Mouse (Mus musculus) neural tube, embryonic 11.5 days (tissue): Measurements from ENCODE around the gene Clspn. TPM values are rescaled to one million over a fixed set of nuclear protein-coding genes. Genes with fewer than 3 reads are reported as not detected.

Experiments used
- ATAC-seq: fragments of 200-750 bp; cut with Nextera tagmentation; 2 replicates; pipeline ENCODE4 v1.8.0; 2017; ENCODE audit warnings: moderate number of reproducible peaks, mild to moderate bottlenecking, moderate TSS enrichment, moderate library complexity; ENCODE audit not compliant: insufficient read depth, low FRiP score, low TSS enrichment
- DNase-seq: peaks from one replicate; pipeline ENCODE4 v3.0.0-alpha.2; 2015; ENCODE audit warnings: low spot score
- H3K27ac ChIP-seq: fragments of 300-500 bp; sonication (generic); 2 replicates; pipeline ENCODE4 v1.5.1; 2014; ENCODE audit warnings: low read depth, mild to moderate bottlenecking, low read length
- H3K27me3 ChIP-seq: fragments of 300-500 bp; sonication (generic); 2 replicates; pipeline ENCODE4 v1.6.1; 2014; ENCODE audit warnings: mild to moderate bottlenecking, low read length, mixed read lengths; ENCODE audit not compliant: control insufficient read depth, insufficient read depth
- H3K36me3 ChIP-seq: fragments of 300-500 bp; sonication (generic); 2 replicates; pipeline ENCODE4 v1.6.1; 2014; ENCODE audit warnings: mild to moderate bottlenecking, low read length, moderate library complexity, mixed read lengths; ENCODE audit not compliant: control insufficient read depth, insufficient read depth
- H3K4me1 ChIP-seq: fragments of 300-500 bp; sonication (generic); 2 replicates; pipeline ENCODE4 v1.6.1; 2014; ENCODE audit warnings: low read length, mixed read lengths; ENCODE audit not compliant: control insufficient read depth, insufficient read depth
- H3K4me2 ChIP-seq: fragments of 300-500 bp; sonication (generic); 2 replicates; pipeline ENCODE4 v1.6.1; 2014; ENCODE audit warnings: low read depth, mild to moderate bottlenecking, moderate library complexity
- H3K4me3 ChIP-seq: fragments of 300-500 bp; sonication (generic); 2 replicates; pipeline ENCODE4 v1.5.1; 2014; ENCODE audit warnings: low read depth, low read length
- H3K9ac ChIP-seq: fragments of 300-500 bp; sonication (generic); 2 replicates; pipeline ENCODE4 v1.6.1; 2014; ENCODE audit warnings: mild to moderate bottlenecking, low read length
- H3K9me3 ChIP-seq: fragments of 300-500 bp; sonication (generic); 2 replicates; pipeline ENCODE4 v1.6.1; 2016; ENCODE audit warnings: low read length; ENCODE audit not compliant: control insufficient read depth
- whole genome bisulfite sequencing: fragments of 180-500 bp; shearing (Covaris S2); extraction: QIAGEN DNeasy Blood & Tissue Kit; methylation state at CpG from one replicate; pipeline ENCODE4 v1.1.7; 2014; 5-methylcytosine and 5-hydroxymethylcytosine counted together
- polyA plus RNA-seq: library from polyadenylated mRNA; unstranded; fragments of >200 nt; fragmentation: Nextera tagmentation; extraction: Ambion mirVana; gene quantifications from 2 replicates; pipeline ENCODE4 v1.2.1, GENCODE M21; 2014

The Clspn gene
- 37.9 and 43.6 TPM in 2 replicates for polyA plus RNA-seq

DNA sequence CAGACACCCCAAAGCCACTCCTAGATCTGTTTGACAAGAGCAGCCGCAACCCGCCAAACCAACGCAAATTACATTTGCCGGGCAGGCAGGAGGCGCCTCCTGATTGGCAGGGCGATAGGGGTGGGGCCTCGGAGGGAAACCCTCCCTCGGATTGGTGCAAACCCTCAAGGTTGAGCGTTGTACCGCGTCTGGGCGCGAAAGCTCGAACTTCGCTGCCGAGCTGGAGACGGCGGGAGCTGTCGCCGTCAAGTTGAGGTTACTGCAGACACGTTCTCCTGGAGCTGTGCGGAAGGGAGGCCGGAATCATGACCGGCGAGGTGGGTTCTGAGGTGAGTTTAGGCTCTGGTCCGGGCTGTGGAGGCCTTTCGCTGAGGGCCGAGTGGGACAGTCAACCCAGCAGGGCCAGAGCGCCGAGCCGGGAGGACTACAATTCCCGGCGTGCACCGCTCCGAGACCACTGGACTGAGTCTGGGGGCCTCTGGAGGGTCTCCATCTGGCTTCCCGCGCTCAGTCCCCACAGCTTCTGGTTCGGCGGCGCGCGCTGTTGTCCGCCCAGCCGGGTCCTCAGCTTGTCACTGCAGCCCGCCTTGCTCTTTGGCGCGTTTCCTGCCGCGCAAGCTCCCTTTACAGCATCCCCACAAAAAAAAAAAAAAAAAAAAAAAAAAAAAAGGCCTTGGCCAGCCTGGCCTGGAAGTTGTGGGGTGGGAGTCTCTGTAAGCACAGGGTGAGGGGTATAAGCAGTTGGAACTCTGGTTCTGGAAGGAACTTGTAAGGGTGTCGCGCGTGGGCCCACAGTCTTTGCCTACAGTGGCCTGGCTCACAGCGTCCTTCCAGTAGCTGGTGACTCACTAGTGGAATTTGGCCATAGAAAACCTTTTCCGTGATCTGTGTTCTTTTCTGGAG is at the start of gene Clspn:
Gene Clspn, plus strand, starts transcription at position 127 of the 903 bp plus-strand sequence.
- peak within 1 kb of the TSS; percentile 60 for H3K27ac ChIP-seq
- H3K9ac ChIP-seq: peak within 1 kb of the TSS; percentile 67
- peaks cover 3% of the 10 kb centered on the region for H3K36me3 ChIP-seq
- H3K27me3 ChIP-seq: no peaks in the 10 kb centered on the region
- ATAC-seq: peak; percentile 97
- no peaks in the 10 kb centered on the region for H3K4me1 ChIP-seq
- peak within 1 kb of the TSS; percentile 60 for H3K4me2 ChIP-seq
- under 1% methylated on average over 51 of the region's 54 CpGs for WGBS
- H3K9me3 ChIP-seq: no peaks in the 10 kb centered on the region
- peak; percentile 93 for DNase-seq
- peak within 1 kb of the TSS; percentile 71 for H3K4me3 ChIP-seq

DNA sequence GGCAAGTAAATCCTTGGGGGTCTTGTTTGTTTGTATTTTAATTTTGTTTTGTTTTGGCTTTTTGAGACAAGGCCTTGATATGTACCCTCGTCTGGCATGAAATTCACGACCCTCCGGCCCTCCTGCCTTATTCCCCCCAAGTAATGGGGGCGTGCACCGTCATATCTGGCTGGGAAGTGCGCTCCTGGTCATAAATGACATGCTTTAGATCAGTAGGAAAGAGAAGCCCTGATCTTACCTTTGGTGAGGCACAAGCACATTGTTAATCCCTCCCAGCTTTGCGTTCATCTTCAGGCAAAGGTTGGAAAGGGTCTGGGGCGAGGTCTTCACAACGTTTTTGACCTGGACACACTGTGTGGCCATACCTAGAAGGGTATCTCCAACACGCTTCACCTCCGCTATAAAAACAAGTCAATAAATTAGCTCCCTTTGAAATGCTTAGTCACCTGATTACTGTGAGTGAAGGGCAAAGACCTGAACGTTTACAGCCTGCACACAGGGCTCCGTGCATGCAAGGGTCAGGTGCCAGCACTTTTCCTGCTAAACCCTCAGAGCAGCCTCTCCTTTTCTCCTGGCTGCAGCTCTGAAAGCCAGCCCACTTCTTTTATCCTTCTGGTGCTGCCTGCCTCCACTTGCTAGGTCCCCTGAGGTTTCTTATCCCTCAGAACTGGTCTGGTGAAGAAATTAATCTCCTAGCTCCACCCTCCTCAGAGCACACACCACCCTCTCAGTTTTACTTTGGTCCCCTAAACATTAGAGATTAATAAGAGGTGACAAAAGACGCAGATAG is 48.4 kb upstream of the Clspn start:
- Histone ChIP-seq H3K27ac (no peak overlapping the region), H3K9me3 (no peaks in the 10 kb centered on the region), H3K4me2 (no peak overlapping the region), H3K9ac (no peak overlapping the region), H3K4me1 (no peaks in the 10 kb centered on the region), H3K27me3 (no peaks in the 10 kb centered on the region), H3K4me3 (no peak overlapping the region), H3K36me3 (no peaks in the 10 kb centered on the region; the same call in 1 of the 2 replicates)
- DNase-seq (no peak), ATAC-seq (no peak)
- WGBS: 75% methylated on average over 14 of the region's 14 CpGs

DNA sequence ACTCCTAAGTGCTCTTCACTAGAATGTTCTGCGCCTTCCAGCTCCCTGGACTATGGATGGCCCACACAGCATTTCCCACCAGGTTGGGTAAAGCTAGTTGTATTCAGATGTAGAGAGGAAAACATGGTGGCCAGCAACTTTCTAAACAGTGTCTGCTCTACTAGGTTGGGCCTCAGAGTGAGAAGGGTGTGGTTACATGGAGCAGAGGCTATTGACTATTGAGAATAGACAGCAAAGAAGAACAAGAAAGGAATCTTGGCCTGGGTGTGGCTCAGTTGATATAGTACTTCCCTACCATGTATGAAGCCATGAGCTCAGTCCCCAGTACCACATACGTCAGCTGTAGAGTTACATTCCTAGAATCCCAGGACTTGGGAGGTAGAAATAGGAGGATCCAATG is 47.7 kb upstream of the Clspn start:
- Histone ChIP-seq H3K4me1 (no peaks in the 10 kb centered on the region), H3K9ac (no peak overlapping the region), H3K4me2 (no peak overlapping the region), H3K4me3 (no peak overlapping the region), H3K27me3 (no peaks in the 10 kb centered on the region), H3K27ac (no peak overlapping the region), H3K9me3 (no peaks in the 10 kb centered on the region), H3K36me3 (no peaks in the 10 kb centered on the region; the same call in 1 of the 2 replicates)
- WGBS: 89% methylated on average over 2 of the region's 2 CpGs
- DNase-seq: no peak
- no peak for ATAC-seq

DNA sequence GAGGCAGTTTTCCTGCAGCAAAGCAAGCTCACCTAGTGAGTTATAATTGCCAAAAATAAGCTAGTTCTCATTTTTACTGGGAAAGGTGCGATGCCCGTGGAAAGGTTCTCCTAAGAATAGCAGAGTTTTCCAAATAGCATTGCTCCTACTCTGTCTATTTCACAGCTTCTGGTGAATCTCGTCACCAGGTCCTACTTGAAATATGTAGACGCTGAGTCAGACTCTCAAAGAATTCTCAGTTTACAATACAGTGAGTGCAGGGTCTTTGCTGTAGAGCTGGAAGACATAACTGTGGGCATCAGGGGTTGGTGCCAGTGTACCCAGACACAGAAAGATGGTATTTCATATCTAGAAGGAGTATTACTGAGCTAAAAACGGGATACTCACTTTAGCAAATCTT is 45.7 kb upstream of the Clspn start:
- Histone ChIP-seq H3K9me3 (no peaks in the 10 kb centered on the region), H3K36me3 (no peaks in the 10 kb centered on the region; the same call in 1 of the 2 replicates), H3K9ac (no peak overlapping the region), H3K4me2 (no peak overlapping the region), H3K27me3 (no peaks in the 10 kb centered on the region), H3K27ac (no peak overlapping the region), H3K4me1 (no peaks in the 10 kb centered on the region), H3K4me3 (no peak overlapping the region)
- no peak for DNase-seq
- 87% methylated on average over 5 of the region's 5 CpGs for WGBS
- no peak for ATAC-seq

DNA sequence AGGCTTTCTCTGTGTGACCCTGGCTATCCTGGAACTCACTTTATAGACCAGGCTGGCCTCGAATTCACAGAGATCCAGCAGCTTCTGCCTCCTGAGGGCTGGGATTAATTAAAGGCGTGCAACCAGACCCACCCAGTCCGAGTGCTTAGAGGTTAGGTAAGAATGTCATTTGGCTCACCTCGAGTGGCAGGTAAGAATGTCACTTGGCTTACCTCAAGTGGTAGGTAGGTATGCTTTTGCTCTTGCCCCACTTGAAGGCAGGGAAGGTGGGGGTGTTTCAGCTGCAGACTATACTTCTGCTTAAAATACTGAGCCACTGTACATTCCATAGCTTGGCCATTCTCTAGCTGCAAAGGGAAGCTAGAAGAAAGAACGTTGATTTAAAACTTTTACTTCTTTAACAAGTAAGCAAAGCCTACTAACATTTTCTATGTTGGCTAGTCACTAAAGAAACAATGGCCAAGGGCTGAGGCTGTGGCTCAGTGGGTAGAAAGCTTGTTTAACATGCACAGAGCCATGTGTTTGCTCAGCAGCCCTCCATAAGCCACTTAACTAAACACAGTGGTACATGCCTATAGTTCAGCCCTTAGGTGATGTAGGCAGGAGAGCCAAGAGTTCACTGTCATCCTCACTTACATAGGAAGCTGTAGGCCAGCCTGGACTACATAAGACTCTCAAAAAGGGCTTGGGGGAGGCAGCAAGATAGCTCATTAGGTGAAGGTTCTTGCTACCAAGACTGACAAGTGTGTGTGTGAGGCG is 44.2 kb upstream of the Clspn start:
- Histone ChIP-seq H3K9me3 (no peaks in the 10 kb centered on the region), H3K9ac (no peak overlapping the region), H3K4me1 (no peaks in the 10 kb centered on the region), H3K4me2 (no peak overlapping the region), H3K27me3 (no peaks in the 10 kb centered on the region), H3K27ac (no peak overlapping the region), H3K36me3 (no peaks in the 10 kb centered on the region), H3K4me3 (no peak overlapping the region)
- DNase-seq (no peak), ATAC-seq (no peak)
- WGBS: 90% methylated on average over 6 of the region's 6 CpGs

DNA sequence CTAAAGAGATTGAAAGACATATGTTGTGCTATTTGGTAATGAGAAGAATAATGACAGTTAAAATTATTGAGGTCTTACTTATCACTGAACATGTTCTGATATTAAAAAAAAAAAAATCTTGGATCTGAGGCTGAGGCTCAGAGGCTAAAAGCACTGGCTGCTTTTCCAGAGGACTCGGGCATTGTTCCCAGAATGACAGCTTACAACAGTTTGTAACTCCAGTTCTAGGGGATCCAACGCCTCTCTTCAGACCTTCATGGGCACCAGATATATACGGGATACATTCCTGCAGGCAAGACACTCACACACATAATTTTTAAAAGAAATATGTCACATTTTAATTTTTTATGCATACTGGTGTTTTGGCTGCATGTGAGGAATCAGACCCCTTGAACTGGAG is 30.6 kb upstream of the Clspn start:
- no peak overlapping the region for H3K4me2 ChIP-seq
- DNase-seq: no peak
- H3K9me3 ChIP-seq: no peaks in the 10 kb centered on the region
- WGBS: 92% methylated on average over 3 of the region's 3 CpGs
- H3K4me3 ChIP-seq: no peak overlapping the region
- no peak for ATAC-seq
- no peak overlapping the region for H3K9ac ChIP-seq
- no peaks in the 10 kb centered on the region for H3K4me1 ChIP-seq
- H3K27me3 ChIP-seq: no peaks in the 10 kb centered on the region
- H3K36me3 ChIP-seq: no peaks in the 10 kb centered on the region
- no peak overlapping the region for H3K27ac ChIP-seq

DNA sequence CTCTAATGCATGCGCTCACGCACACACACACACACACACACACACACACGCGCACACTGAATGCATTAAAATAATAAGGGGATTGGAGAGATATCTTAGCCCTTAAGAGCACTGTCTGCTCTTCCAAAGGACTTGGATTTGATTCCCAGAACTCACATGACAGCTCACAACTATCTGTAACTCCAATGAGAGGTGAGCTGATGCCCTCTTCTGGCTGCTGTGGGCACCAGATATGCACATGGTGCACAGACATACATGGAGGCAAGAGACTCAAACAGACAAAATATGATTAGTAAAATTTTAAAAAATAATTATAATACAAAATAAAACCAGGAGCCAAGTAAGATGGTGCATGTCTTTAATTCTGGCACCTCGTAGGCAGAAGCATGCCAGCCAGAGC is 29.9 kb upstream of the Clspn start:
- H3K4me1 ChIP-seq: no peaks in the 10 kb centered on the region
- 90% methylated on average over 5 of the region's 5 CpGs for WGBS
- no peaks in the 10 kb centered on the region for H3K9me3 ChIP-seq
- H3K27me3 ChIP-seq: no peaks in the 10 kb centered on the region
- DNase-seq: no peak
- no peak overlapping the region for H3K9ac ChIP-seq
- no peak overlapping the region for H3K4me2 ChIP-seq
- no peaks in the 10 kb centered on the region for H3K36me3 ChIP-seq
- ATAC-seq: no peak
- H3K27ac ChIP-seq: no peak overlapping the region
- H3K4me3 ChIP-seq: no peak overlapping the region

DNA sequence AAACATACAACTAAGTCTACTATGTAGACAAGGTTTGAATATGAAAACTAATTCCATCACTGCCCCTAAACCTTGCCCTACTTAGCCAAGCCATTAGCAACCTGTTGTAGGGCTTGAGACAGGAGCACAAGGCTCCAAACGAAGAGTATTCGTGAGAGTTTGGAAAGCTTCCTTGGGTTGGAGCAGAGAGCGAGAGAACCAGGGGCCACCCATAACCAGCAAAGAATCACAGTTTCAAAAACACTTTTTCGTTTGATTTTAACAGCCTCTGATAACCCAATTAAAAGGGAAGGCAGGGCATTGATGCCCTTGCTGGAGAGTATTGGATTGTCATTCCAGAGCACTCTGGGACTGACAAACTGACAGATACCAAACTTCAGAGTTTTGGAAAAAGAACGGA is 24.4 kb upstream of the Clspn start:
- H3K27ac ChIP-seq: no peak overlapping the region
- DNase-seq (no peak), ATAC-seq (no peak)
- H3K4me2 ChIP-seq: peak overlapping the region; percentile 93
- H3K27me3 ChIP-seq: no peaks in the 10 kb centered on the region
- 34% methylated on average over 5 of the region's 5 CpGs for WGBS
- no peaks in the 10 kb centered on the region; the same call in 1 of the 2 replicates for H3K4me1 ChIP-seq
- H3K36me3 ChIP-seq: no peaks in the 10 kb centered on the region
- peak overlapping the region; percentile 90 for H3K4me3 ChIP-seq
- peak overlapping the region; percentile 91 for H3K9ac ChIP-seq
- H3K9me3 ChIP-seq: no peaks in the 10 kb centered on the region
